Mouse (Mus musculus) lung, adult 2 months (tissue): ENCODE measurements around the gene Calm2. TPM values are rescaled to one million over a fixed set of nuclear protein-coding genes. Genes with fewer than 3 reads are reported as not detected.

ENCODE experiments used
- DNase-seq: peaks from one replicate; pipeline ENCODE4 v3.0.0; 2022
- H3K4me1 ChIP-seq: fragments of 200-500 bp; 2 replicates; pipeline ENCODE4 v1.6.1; 2011; ENCODE audit warnings: low read length; ENCODE audit not compliant: control insufficient read depth, insufficient read depth
- H3K4me3 ChIP-seq: fragments of 200-500 bp; replicated peaks from 2 replicates; pipeline ENCODE3; 2011; ENCODE audit warnings: low read depth, mild to moderate bottlenecking, control low read depth, low read length; ENCODE audit errors: extremely low read depth
- CTCF ChIP-seq: fragments of 200-500 bp; IDR thresholded peaks from 2 replicates; pipeline ENCODE4 v1.5.1; 2011; ENCODE audit warnings: mild to moderate bottlenecking, low read length, control low read depth; ENCODE audit not compliant: insufficient read depth
- POLR2A ChIP-seq: fragments of 200-500 bp; IDR thresholded peaks from 2 replicates; pipeline ENCODE4 v1.6.1; 2011; ENCODE audit warnings: low read depth, mild to moderate bottlenecking, control low read depth, low read length, borderline replicate concordance; ENCODE audit errors: extremely low read depth
- WGBS: fragments of 180-500 bp; shearing (Covaris S2); methylation state at CpG from one replicate; pipeline ENCODE4 v1.1.7; 2018; 5-methylcytosine and 5-hydroxymethylcytosine counted together
- polyA plus RNA-seq: library from polyadenylated mRNA; depleted of rRNA; stranded (reverse); fragments of >200 nt; gene quantifications from 2 replicates; pipeline ENCODE4 v1.2.3, GENCODE M21; 2012

Calm2 gene
- polyA plus RNA-seq, 1 experiment = 85.2 TPM

GRCm38 (mm10) chr17:87474501-87474795 lies 27.7 kb upstream of the Calm2 start:
- no peak for DNase-seq
- 4% methylated on average over 7 of the region's 7 CpGs for WGBS

DNA sequence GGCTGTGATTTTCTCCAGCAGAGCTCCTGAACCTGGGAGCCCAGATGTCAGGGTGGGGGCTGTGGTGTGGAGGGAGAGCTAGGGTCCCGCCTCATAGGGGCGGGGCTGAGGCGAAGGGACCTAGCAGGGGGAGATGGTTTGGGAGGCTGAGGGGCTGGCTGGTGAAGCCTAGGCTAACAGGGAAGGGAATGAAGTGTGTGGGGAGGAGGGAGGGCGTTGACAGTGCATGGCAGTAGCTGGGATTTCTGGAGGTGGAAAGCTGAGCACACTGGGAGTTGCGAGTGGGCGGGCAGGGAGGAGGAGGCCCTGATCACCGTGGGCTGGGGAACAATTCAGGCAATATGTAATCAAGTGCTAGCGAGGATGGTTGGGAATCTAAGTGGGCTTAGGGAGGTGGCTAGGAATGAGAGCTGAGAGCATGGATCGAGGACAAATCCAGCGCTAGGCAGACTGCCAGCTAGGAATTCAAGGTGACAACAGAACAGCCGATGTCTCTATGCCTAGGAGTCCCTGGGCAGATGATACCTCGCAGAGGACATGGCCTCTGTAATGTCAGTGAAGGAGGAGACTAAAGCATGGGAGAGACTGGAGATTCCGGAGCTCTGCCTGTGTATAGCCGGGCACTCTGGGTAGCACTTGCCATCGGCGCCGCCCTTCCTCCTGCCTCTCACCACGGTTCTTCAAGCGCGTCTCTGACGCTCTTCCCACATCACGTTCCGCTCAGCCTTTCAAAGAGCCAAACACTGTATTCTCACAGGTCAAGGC lies 27.2 kb upstream of the Calm2 start:
- peak; percentile 64 for DNase-seq
- TF ChIP-seq POLR2A (peak; percentile 43; the same call in 1 of the 2 replicates), CTCF (no peak)
- Histone ChIP-seq H3K4me3 (peak overlapping the region; percentile 49), H3K4me1 (peaks cover 11% of the 10 kb centered on the region)
- 2% methylated on average over 23 of the region's 23 CpGs for WGBS

More at GRCm38 (mm10) chr17:87474501-87474795, 27.7 kb upstream of the Calm2 start:
- TF ChIP-seq POLR2A (no peak), CTCF (no peak)
- peaks cover 11% of the 10 kb centered on the region for H3K4me1 ChIP-seq
- peak overlapping the region; percentile 13 for H3K4me3 ChIP-seq

DNA sequence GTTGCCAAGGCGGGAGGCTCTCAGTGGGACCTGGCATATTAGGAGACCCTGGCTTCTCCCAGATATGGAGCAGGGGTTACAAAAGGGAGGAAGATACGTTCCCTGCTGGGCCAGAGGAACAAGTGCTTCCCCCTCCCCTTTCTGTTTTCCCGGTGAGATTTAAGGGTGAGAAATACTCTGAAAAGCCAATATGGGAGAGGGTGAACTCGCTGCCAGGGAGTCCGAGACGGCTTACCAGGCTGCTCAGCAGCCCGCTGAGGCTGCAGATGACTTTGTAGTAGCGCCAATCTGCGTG lies 26.7 kb upstream of the Calm2 start:
- 12% methylated on average over 9 of the region's 9 CpGs for whole genome bisulfite sequencing
- TF ChIP-seq CTCF (no peak), POLR2A (no peak)
- no peak for DNase-seq
- Histone ChIP-seq H3K4me1 (peaks cover 8% of the 10 kb centered on the region), H3K4me3 (peak overlapping the region; percentile 49)

- peak; percentile 40 for DNase-seq
- TF ChIP-seq CTCF = 0 out of 2 replicates have a peak, but pooled peaks have one; percentile 9
- TF ChIP-seq POLR2A = no peak
- Histone ChIP-seq H3K4me1 (peaks cover 8% of the 10 kb centered on the region), H3K4me3 (no peak overlapping the region)
- WGBS = 17% methylated on average over 10 of the region's 10 CpGs
These were observed 26.1 kb upstream of the Calm2 start for GRCm38 (mm10) chr17:87472879-87473278.

DNA sequence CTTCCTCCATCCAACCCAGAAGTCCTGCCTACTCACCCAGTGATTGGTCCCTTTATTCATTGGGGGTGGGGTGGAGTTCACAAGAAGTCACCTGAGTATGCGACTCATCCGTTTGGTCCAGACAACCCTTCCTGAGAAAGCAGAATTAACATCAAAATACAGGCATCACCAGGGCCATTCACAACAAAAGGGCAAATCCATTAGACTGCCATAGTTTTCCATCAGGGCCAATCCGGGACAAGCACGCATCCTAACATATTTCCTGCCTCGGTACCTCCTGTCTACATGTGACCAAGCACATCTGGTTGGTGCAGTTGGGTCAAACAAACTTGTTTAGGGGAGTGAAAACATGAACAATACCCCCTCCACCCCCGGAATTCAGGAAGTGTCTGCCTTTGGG lies 24.9 kb upstream of the Calm2 start:
- Histone ChIP-seq H3K4me1 (peaks cover 8% of the 10 kb centered on the region), H3K4me3 (no peak overlapping the region)
- no peak for DNase-seq
- 93% methylated on average over 6 of the region's 6 CpGs for WGBS
- TF ChIP-seq POLR2A (no peak), CTCF (no peak)

GRCm38 (mm10) chr17:87470797-87471196 lies 24.1 kb upstream of the Calm2 start:
- TF ChIP-seq CTCF (no peak), POLR2A (no peak)
- Histone ChIP-seq H3K4me3 (no peak overlapping the region), H3K4me1 (peaks cover 8% of the 10 kb centered on the region)
- DNase-seq = no peak
- WGBS = 75% methylated on average over 8 of the region's 8 CpGs

GRCm38 (mm10) chr17:87470282-87470681 lies 23.5 kb upstream of the Calm2 start:
- TF ChIP-seq CTCF (no peak), POLR2A (no peak)
- H3K4me3 ChIP-seq = no peak overlapping the region
- H3K4me1 ChIP-seq = peaks cover 8% of the 10 kb centered on the region
- DNase-seq = no peak
- 69% methylated on average over 8 of the region's 8 CpGs for WGBS

DNA sequence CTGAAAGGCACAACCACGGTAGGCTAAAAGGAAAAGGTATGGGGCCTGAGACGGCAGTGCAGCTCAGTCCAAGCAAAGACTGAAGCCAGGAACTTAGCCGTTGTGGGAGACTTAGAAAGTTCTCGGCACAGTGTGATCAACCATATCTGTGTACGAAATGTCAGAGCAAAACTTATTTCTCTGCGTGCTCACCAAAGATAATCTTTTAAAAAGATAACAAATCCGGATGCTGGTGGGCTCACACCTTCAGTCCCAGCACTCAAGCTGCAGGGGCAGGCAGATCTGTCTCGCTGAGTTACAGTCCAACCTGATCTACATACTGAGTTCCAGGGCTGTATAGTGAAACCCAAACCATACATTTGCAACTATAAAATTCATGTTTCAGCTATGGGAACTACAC lies 22.7 kb upstream of the Calm2 start:
- no peak for DNase-seq
- no peak overlapping the region for H3K4me3 ChIP-seq
- no peak for TF ChIP-seq CTCF
- no peak for TF ChIP-seq POLR2A
- 78% methylated on average over 8 of the region's 8 CpGs for WGBS
- peaks cover 6% of the 10 kb centered on the region for H3K4me1 ChIP-seq

DNA sequence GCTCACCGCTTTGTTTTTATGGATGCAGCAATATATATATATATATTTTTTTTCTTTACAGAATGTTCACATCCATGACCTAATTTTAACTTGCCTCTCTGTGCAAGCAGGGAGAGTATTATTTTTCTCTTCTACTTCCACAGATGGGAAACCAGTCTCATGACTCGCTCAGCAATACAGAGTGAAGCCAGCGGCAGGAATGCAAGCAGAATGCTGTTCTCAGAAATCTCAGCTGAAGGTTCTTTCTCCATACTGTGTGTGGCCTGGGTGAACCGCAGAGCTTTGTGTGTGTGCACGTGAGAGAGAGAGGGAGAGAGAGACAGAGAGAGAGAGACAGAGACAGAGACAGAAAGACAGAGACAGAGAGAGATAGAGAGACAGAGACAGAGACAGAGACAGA lies 21.9 kb upstream of the Calm2 start:
- Histone ChIP-seq H3K4me3 (no peak overlapping the region), H3K4me1 (peaks cover 1% of the 10 kb centered on the region)
- no peak for DNase-seq
- no peak for TF ChIP-seq CTCF
- TF ChIP-seq POLR2A = no peak
- WGBS = 81% methylated on average over 5 of the region's 5 CpGs

GRCm38 (mm10) chr17:87461499-87461896 lies 14.8 kb upstream of the Calm2 start:
- H3K4me3 ChIP-seq = no peak overlapping the region
- 58% methylated on average over 3 of the region's 3 CpGs for WGBS
- DNase-seq = no peak
- TF ChIP-seq CTCF = peak; percentile 37; the same call in 1 of the 2 replicates
- no peak for TF ChIP-seq POLR2A
- H3K4me1 ChIP-seq = peaks cover 17% of the 10 kb centered on the region
